Mouse (Mus musculus) urinary bladder, postnatal 4 days (tissue): ENCODE measurements around the gene Bbip1.

ENCODE experiments used
- DNase-seq, 2 experiments: peaks; one replicate each; pipeline ENCODE4 v3.0.0; 2021 to 2022; ENCODE audit warnings: low spot score in 2 of 2

Gene Bbip1

DNA sequence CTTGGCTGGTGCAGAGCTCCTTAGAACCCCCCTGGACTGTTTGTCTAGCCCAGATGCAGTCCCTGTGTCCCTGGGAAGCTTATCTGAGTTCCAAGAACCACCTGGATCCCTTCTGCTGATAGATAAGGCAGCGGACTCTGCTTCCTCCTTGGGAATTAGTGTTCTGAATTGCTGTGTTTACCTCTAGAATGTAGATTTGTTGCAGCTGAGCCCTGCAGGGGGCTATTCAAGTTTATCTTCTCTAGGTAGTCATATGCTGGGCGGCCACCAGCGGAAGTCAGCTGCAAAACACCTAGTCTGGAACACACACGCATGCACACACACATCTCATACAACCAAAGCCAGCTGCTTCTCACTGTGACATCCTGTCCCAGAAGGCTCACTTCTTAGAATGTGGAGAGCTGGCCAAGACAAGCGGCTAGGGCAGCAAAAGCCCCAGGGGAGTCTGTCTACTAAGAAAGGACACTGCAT, 53.6 kb downstream of the Bbip1 start:
- no peak for DNase-seq

DNA sequence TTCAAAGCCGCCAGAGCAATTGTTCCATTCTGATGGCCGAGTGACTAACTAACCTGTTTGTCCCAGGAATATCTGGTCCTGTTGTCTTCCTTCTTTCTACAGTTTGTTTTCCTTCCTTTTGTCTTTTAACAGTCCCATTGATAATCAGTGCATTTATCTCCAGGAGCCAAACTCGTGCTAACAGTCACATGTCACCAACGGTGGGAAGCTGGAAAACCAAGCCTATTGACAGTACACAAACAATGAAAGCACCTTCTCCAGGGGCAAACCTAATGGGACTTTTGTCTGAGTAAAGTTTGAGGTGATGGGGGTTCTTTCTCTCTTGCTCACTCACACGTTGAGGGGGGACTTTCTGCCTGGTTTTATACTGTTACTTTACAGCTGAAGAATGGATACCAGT, 54.2 kb downstream of the Bbip1 start:
- no peak for DNase-seq

DNA sequence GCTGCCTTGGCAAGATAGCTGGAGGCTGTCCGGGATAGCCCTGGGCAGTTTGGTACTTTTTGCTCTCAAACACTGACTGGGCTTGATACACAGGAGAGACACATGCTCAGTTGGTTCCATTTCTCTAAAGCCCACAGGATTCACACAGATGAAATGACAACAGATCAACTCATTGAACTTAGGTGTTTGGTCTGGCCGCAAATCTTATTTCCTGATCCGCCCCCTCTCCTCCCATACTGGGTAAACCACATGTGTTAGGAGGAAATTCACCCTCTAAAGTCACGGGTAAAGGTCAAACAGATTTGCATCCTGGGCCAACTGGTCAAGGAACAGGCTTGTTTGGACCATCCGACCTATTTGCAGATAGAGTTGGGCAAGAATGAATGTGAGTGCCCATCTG, 54.9 kb downstream of the Bbip1 start:
- no peak for DNase-seq

DNA sequence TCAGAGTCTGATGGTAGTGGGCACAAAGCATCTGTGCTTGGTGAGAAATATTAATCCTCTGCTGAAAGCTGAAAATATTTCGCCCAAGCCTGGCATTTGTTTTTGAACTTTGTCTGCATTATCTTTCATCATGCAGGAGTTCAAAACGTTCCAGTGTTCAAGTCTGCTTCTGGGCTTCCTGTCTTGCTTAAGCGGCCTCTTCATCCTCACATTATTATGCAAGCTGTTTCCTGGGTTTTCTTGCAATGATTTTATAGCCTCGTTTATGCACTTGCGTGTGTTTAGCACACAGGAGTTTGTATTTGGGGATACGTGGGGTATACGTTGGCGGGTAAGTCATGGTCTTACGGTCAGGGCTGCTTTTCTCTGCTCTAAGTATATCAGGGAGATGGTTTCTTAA, 56.1 kb downstream of the Bbip1 start:
- no peak for DNase-seq

DNA sequence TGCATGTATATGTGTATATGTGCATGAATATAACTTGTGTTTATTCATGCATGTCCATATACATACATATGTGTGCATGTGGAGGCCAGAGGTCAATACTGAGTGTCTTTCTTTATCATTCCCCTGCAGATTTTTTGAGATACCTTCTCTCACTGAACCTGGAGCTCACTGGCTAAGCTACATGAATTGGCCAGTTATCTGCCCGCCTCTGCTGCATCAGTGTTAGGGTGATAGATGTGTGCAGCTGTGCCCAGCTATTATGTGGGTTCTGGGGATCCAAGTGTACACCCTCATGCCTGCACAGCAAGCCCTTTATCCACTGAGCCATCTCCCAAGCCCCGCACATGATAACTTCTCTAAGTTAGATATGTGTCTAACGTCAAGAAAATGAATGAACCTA, 56.6 kb downstream of the Bbip1 start:
- DNase-seq = no peak

DNA sequence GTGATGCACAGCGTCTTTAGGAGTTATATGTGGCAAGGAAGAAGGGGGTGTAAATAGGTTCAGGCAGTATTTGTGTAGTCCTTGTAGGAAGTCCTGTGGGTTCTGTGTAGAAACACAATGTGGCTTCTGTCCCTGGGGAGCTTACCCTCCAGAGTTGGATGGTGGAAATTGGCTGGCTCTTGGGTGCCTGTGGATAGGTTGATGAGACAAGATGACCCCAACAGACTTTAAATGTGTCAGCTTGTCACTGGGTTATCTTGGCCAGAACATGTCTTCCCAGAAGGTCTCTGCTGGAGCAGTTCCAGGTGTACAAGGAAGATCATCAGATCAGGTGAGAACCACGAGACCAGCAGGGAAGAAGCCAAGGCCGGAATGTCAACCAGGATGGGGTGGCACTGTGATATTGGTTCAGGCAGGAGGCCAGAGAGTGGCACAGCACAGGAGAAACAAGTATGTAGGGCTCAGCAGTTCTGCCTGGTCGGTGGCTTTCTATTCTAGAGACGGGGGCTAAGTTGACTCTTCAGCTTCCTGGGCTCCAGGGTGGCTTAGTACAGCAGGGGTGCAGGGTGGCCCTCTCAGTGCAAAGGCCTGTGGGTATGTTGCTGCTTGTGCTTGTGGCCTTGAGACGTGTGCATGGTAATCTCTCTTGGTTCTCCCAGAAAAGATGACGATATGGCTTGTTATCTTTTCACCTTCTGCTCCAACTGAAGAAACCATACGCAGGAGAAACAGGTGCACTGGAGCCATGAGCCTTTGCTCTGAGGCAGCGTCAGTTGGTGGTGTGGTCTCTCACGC, 57.7 kb downstream of the Bbip1 start:
- DNase-seq = no peak

DNA sequence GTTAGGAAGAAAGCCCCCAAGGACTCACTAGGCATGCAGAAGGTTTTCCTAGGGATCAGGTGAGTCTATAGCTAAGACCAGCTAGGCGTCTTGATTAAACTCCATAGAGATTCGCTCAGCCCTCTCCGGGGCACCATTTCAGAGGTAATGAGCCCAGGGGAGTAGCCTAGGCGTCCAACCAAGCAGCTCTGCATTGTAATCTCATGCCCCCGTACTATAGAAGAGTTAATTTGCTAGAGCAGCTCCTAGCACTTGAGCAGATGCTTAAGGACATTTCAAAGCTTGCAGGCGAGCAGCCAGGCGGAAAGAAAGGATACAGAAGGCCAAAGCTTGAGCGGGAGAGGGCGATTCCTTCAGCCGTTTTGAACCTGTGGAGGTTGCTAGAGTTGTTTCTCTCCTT, 59.0 kb downstream of the Bbip1 start:
- no peak for DNase-seq

DNA sequence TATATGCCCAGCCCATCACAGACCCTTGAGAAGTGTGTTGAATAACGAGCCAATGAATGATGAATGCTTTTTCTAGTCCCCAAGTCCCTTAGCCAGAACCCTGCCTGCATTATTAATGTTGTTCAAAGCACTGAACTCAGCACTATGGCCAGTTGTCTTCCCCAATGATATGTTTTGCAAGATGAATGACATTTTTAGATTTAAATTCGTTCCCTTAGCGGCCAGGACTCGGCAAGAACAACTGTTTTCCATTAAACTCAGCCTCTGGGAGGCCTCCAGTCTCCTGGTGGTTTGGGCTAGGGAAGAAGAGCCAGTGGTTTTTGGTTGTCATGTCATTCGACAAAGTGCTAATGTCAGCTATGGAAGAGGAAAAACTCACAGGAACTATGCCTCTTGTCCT, 62.6 kb downstream of the Bbip1 start:
- no peak for DNase-seq

DNA sequence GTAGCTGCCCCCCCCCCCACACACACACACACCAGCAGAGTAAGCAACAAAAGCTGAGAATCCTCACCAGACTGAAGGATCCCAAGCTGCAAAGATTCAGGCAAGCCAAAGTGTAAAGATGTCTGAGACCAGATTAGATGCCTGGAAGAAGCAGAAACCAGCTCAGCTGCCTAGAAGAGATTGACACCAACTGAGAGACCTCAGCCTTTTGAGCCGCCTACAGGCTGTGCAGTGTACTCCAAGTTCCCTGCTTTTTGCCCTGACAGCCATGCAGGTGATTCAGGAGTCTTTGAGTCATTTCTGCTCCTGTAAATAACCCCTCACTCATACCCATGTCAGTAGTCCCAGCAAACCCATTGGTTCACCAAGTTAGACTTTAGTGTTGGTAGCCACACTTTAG, 64.0 kb downstream of the Bbip1 start:
- no peak for DNase-seq
